Mouse (Mus musculus): ENCODE data around the gene Zfp668. TPM values are rescaled to one million over a fixed set of nuclear protein-coding genes. Genes with fewer than 3 reads are reported as not detected.
"Not testable (repeated sequence)": the region's sequence is repeated elsewhere in the genome, so short reads cannot be mapped to it uniquely, and the experiment has no call there.

The Zfp668 gene
- polyA plus RNA-seq, 1 experiment from 2014 or later = 21.0 TPM

DNA sequence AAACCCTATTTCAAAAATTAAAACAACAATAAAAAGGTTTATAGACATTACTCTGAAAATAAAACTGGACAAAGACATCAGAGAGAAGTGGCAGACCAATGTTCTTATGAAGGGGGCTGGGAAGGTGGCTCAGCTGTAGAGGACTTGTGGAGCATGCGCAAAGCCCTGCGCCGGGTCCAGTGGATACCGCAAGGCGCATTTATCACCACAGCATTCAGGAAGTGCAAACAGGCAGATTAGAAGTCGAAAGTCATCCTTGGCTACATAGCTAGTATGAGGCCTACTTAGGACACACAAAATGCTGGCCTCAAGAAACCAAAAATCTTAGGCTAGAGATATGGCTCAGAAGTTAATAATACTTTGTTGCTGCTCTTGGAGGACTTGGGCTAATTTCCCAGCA lies 18.4 kb downstream of the Zfp668 start:
- Histone ChIP-seq H3K4me1 (ENCODE audit: insufficient read depth, low read length) (no peaks in the 10 kb centered on the region), H3K9me3 (ENCODE audit: low read length) (no peaks in the 10 kb centered on the region), H3K4me2 (replicated peaks; ENCODE audit: low read depth, low read length) (no peak overlapping the region), H3K4me3 (ENCODE audit: low read length) (no peak overlapping the region), H3K27me3 (ENCODE audit: insufficient read depth, low read length) (no peaks in the 10 kb centered on the region), H3K27ac (ENCODE audit: low read length) (no peak overlapping the region), H3K9ac (replicated peaks; ENCODE audit: low read length) (no peak overlapping the region), H3K36me3 (ENCODE audit: insufficient read depth, low read length) (no peaks in the 10 kb centered on the region)
- 98% methylated on average over 6 of the region's 6 CpGs for WGBS
- ATAC-seq (ENCODE audit: low FRiP score, low TSS enrichment) = no peak

- Histone ChIP-seq H3K27me3 (ENCODE audit: insufficient read depth, low read length) (no peaks in the 10 kb centered on the region), H3K27ac (ENCODE audit: low read length) (no peak overlapping the region), H3K4me2 (replicated peaks; ENCODE audit: low read depth, low read length) (no peak overlapping the region), H3K36me3 (ENCODE audit: insufficient read depth, low read length) (peaks cover 21% of the 10 kb centered on the region), H3K9ac (replicated peaks; ENCODE audit: low read length) (no peak overlapping the region), H3K4me3 (ENCODE audit: low read length) (no peak overlapping the region), H3K4me1 (ENCODE audit: insufficient read depth, low read length) (no peaks in the 10 kb centered on the region), H3K9me3 (ENCODE audit: low read length) (no peaks in the 10 kb centered on the region)
- no peak for ATAC-seq (ENCODE audit: low FRiP score, low TSS enrichment)
- WGBS = 51% methylated on average over 5 of the region's 5 CpGs
Observed at GRCm38 (mm10) chr7:127850906-127851305, 25.7 kb downstream of the Zfp668 start.

DNA sequence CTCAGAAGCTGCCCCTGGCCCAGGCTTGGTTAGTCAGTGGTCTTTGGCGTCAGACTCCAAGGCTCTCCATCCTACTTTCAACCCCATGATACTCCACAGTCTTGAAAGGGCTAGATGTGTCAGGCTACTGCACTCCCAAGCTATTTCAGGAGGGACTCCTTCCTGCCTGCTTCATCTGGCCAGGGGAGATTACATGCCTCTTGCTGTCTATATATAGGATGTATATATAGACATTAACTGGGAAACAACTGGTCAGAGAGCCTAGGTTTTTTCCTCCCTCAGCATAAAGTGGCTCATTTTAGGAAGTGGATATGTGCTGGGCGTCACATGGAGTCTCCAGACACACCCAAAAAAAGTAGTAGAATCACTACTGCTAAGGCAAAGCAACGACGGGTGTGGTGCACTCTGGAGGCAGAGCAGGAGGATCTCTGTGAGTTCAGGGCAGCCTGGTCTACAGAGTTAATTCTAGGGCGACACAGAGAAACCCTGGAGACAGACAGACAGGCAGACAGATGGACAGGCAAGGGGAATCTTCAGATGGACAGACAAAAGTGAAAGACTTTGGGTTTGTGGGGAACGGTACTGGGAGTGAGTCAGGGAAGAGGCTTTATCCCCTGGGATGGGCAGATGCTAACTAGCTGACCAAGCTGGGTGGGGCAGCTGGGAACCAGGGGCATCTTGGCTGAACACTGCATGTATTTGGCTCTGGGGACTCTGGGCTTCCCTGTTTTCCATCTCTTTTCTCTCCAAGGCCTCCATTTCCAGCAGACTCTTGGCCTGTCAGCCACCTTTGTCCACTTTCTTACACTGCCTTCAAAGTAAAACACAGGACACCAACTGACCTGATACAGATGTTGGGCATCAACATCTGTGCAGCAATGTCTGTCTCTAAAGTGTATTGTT lies 26.4 kb downstream of the Zfp668 start:
- no peak overlapping the region for H3K4me2 ChIP-seq (replicated peaks; ENCODE audit: low read depth, low read length)
- 77% methylated on average over 6 of the region's 6 CpGs for WGBS
- H3K4me3 ChIP-seq (ENCODE audit: low read length) = no peak overlapping the region
- H3K36me3 ChIP-seq (ENCODE audit: insufficient read depth, low read length) = peaks cover 25% of the 10 kb centered on the region
- H3K9ac ChIP-seq (replicated peaks; ENCODE audit: low read length) = no peak overlapping the region
- H3K9me3 ChIP-seq (ENCODE audit: low read length) = no peaks in the 10 kb centered on the region
- no peak overlapping the region for H3K27ac ChIP-seq (ENCODE audit: low read length)
- H3K27me3 ChIP-seq (ENCODE audit: insufficient read depth, low read length) = no peaks in the 10 kb centered on the region
- ATAC-seq (ENCODE audit: low FRiP score, low TSS enrichment) = no peak
- H3K4me1 ChIP-seq (ENCODE audit: insufficient read depth, low read length) = no peaks in the 10 kb centered on the region

GRCm38 (mm10) chr7:127842001-127842718 lies 34.5 kb downstream of the Zfp668 start:
- H3K4me2 ChIP-seq (replicated peaks; ENCODE audit: low read depth, low read length) = peak overlapping the region; percentile 94
- peak overlapping the region; percentile 86 for H3K9ac ChIP-seq (replicated peaks; ENCODE audit: low read length)
- WGBS = under 1% methylated on average over 40 of the region's 40 CpGs
- H3K4me1 ChIP-seq (ENCODE audit: insufficient read depth, low read length) = peaks cover 7% of the 10 kb centered on the region
- peak; percentile 72 for ATAC-seq (ENCODE audit: low FRiP score, low TSS enrichment)
- peaks cover 26% of the 10 kb centered on the region for H3K36me3 ChIP-seq (ENCODE audit: insufficient read depth, low read length)
- peak overlapping the region; percentile 91 for H3K27ac ChIP-seq (ENCODE audit: low read length)
- H3K9me3 ChIP-seq (ENCODE audit: low read length) = no peaks in the 10 kb centered on the region
- no peaks in the 10 kb centered on the region for H3K27me3 ChIP-seq (ENCODE audit: insufficient read depth, low read length)
- H3K4me3 ChIP-seq (ENCODE audit: low read length) = peak overlapping the region; percentile 89

- peaks cover 7% of the 10 kb centered on the region for H3K4me1 ChIP-seq (ENCODE audit: insufficient read depth, low read length)
- H3K9ac ChIP-seq (replicated peaks; ENCODE audit: low read length) = peak overlapping the region; percentile 86
- H3K27me3 ChIP-seq (ENCODE audit: insufficient read depth, low read length) = no peaks in the 10 kb centered on the region
- peak; percentile 92 for ATAC-seq (ENCODE audit: low FRiP score, low TSS enrichment)
- H3K9me3 ChIP-seq (ENCODE audit: low read length) = no peaks in the 10 kb centered on the region
- H3K4me3 ChIP-seq (ENCODE audit: low read length) = peak overlapping the region; percentile 89
- peaks cover 21% of the 10 kb centered on the region for H3K36me3 ChIP-seq (ENCODE audit: insufficient read depth, low read length)
- peak overlapping the region; percentile 91 for H3K27ac ChIP-seq (ENCODE audit: low read length)
- WGBS = under 1% methylated on average over 46 of the region's 46 CpGs
- peak overlapping the region; percentile 94 for H3K4me2 ChIP-seq (replicated peaks; ENCODE audit: low read depth, low read length)
Observed at GRCm38 (mm10) chr7:127841340-127842000, 35.2 kb downstream of the Zfp668 start.

GRCm38 (mm10) chr7:127840886-127841285 lies 35.7 kb downstream of the Zfp668 start:
- Histone ChIP-seq H3K27ac (ENCODE audit: low read length) (peak overlapping the region; percentile 91), H3K9ac (replicated peaks; ENCODE audit: low read length) (peak overlapping the region; percentile 86)
- WGBS = under 1% methylated on average over 15 of the region's 15 CpGs

GRCm38 (mm10) chr7:127840031-127840430 lies 36.6 kb downstream of the Zfp668 start:
- WGBS = 77% methylated on average over 2 of the region's 2 CpGs
- not testable (repeated sequence) for H3K27me3 ChIP-seq (ENCODE audit: insufficient read depth, low read length); H3K9ac ChIP-seq (replicated peaks; ENCODE audit: low read length); H3K4me2 ChIP-seq (replicated peaks; ENCODE audit: low read depth, low read length); ATAC-seq (ENCODE audit: low FRiP score, low TSS enrichment); H3K4me3 ChIP-seq (ENCODE audit: low read length); H3K4me1 ChIP-seq (ENCODE audit: insufficient read depth, low read length); H3K27ac ChIP-seq (ENCODE audit: low read length); H3K9me3 ChIP-seq (ENCODE audit: low read length)
- H3K36me3 ChIP-seq (ENCODE audit: insufficient read depth, low read length) = peaks cover 11% of the 10 kb centered on the region

More at GRCm38 (mm10) chr7:127840886-127841285, 35.7 kb downstream of the Zfp668 start:
- Histone ChIP-seq H3K4me1 (ENCODE audit: insufficient read depth, low read length) (peaks cover 7% of the 10 kb centered on the region), H3K4me2 (replicated peaks; ENCODE audit: low read depth, low read length) (peak overlapping the region; percentile 94), H3K27me3 (ENCODE audit: insufficient read depth, low read length) (no peaks in the 10 kb centered on the region), H3K4me3 (ENCODE audit: low read length) (peak overlapping the region; percentile 89), H3K9me3 (ENCODE audit: low read length) (no peaks in the 10 kb centered on the region), H3K36me3 (ENCODE audit: insufficient read depth, low read length) (peaks cover 15% of the 10 kb centered on the region)
- ATAC-seq (ENCODE audit: low FRiP score, low TSS enrichment) = peak; percentile 28

GRCm38 (mm10) chr7:127837878-127838277 lies 38.8 kb downstream of the Zfp668 start:
- H3K9me3 ChIP-seq (ENCODE audit: low read length); H3K9ac ChIP-seq (replicated peaks; ENCODE audit: low read length); H3K36me3 ChIP-seq (ENCODE audit: insufficient read depth, low read length); ATAC-seq (ENCODE audit: low FRiP score, low TSS enrichment); H3K4me2 ChIP-seq (replicated peaks; ENCODE audit: low read depth, low read length); H3K4me1 ChIP-seq (ENCODE audit: insufficient read depth, low read length); H3K27me3 ChIP-seq (ENCODE audit: insufficient read depth, low read length); H3K4me3 ChIP-seq (ENCODE audit: low read length); H3K27ac ChIP-seq (ENCODE audit: low read length): not testable (repeated sequence)
- 80% methylated on average over 4 of the region's 4 CpGs for whole genome bisulfite sequencing

DNA sequence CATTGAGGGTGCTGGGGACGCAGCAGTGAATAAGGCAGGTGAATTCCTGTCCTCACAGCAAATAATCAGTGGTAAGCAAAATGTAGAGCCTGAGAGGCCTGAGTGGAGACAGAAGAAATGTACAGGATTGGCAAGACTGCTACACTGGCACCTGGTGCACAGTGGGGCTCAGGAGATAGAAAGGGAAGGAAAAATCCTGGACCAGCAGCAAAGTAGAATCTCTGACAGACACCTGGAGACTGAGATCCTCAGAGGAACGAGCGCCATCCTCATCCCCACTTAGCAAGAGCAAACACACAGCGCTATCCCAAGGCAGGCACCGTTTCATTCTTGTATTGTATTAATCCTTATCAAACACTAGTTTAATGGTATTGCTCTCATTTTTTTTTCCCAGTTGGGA lies 39.2 kb downstream of the Zfp668 start:
- no peak for ATAC-seq (ENCODE audit: low FRiP score, low TSS enrichment)

More for the DNA sequence above, 39.2 kb downstream of the Zfp668 start:
- H3K36me3 ChIP-seq (ENCODE audit: insufficient read depth, low read length) = no peaks in the 10 kb centered on the region
- 93% methylated on average over 5 of the region's 5 CpGs for WGBS
- H3K4me3 ChIP-seq (ENCODE audit: low read length) = no peak overlapping the region
- H3K27me3 ChIP-seq (ENCODE audit: insufficient read depth, low read length) = no peaks in the 10 kb centered on the region
- peaks cover under 1% of the 10 kb centered on the region for H3K4me1 ChIP-seq (ENCODE audit: insufficient read depth, low read length)
- no peak overlapping the region for H3K9ac ChIP-seq (replicated peaks; ENCODE audit: low read length)
- H3K9me3 ChIP-seq (ENCODE audit: low read length) = no peaks in the 10 kb centered on the region
- no peak overlapping the region for H3K4me2 ChIP-seq (replicated peaks; ENCODE audit: low read depth, low read length)
- no peak overlapping the region for H3K27ac ChIP-seq (ENCODE audit: low read length)

Measured in kidney, embryonic 16.5 days (tissue).